Mouse (Mus musculus) liver, embryonic 13.5 days (tissue): ENCODE data around the gene Rnf114. TPM values are rescaled to one million over a fixed set of nuclear protein-coding genes. Genes with fewer than 3 reads are reported as not detected.

ENCODE experiments used
- ATAC-seq: fragments of 200-750 bp; cut with Nextera tagmentation; 2 replicates; pipeline ENCODE4 v1.8.0; 2017; ENCODE audit warnings: low read depth, mild to moderate bottlenecking, moderate number of reproducible peaks, moderate library complexity
- DNase-seq: peaks from one replicate; pipeline ENCODE4 v3.0.0; 2022
- H3K27ac ChIP-seq: fragments of 300-500 bp; sonication (generic); 2 replicates; pipeline ENCODE4 v1.5.1; 2015; ENCODE audit warnings: moderate library complexity, mild to moderate bottlenecking, inconsistent platforms
- H3K27me3 ChIP-seq: fragments of 300-500 bp; sonication (generic); 2 replicates; pipeline ENCODE4 v1.6.1; 2015; ENCODE audit warnings: mild to moderate bottlenecking, inconsistent platforms
- H3K36me3 ChIP-seq: fragments of 300-500 bp; sonication (generic); 2 replicates; pipeline ENCODE4 v1.6.1; 2015; ENCODE audit warnings: mild to moderate bottlenecking, inconsistent platforms
- H3K4me1 ChIP-seq: fragments of 300-500 bp; sonication (generic); replicated peaks from 2 replicates; pipeline ENCODE4 v1.6.1; 2015; ENCODE audit warnings: inconsistent platforms
- H3K4me2 ChIP-seq: fragments of 300-500 bp; sonication (generic); 2 replicates; pipeline ENCODE4 v1.6.1; 2015; ENCODE audit warnings: inconsistent platforms, mild to moderate bottlenecking, moderate library complexity
- H3K4me3 ChIP-seq: fragments of 300-500 bp; sonication (generic); replicated peaks from 2 replicates; pipeline ENCODE4 v1.5.1; 2015; ENCODE audit warnings: mild to moderate bottlenecking, inconsistent platforms
- H3K9ac ChIP-seq: fragments of 300-500 bp; sonication (generic); 2 replicates; pipeline ENCODE4 v1.6.1; 2015; ENCODE audit warnings: mild to moderate bottlenecking, inconsistent platforms
- H3K9me3 ChIP-seq: fragments of 300-500 bp; sonication (generic); replicated peaks from 2 replicates; pipeline ENCODE4 v1.6.1; 2016; ENCODE audit warnings: inconsistent platforms
- WGBS: fragments of 180-500 bp; shearing (Covaris S2); methylation state at CpG from one replicate; pipeline ENCODE4 v1.1.7; 2015; ENCODE audit not compliant: insufficient replicate concordance; 5-methylcytosine and 5-hydroxymethylcytosine counted together
- polyA plus RNA-seq: library from polyadenylated mRNA; unstranded; fragments of >200 nt; fragmentation: Nextera tagmentation; extraction: Ambion mirVana; gene quantifications from 2 replicates; pipeline ENCODE4 v1.2.1, GENCODE M21; 2015

The Rnf114 gene
- polyA plus RNA-seq, 1 experiment from 2014 or later: 32.5 TPM

- Histone ChIP-seq H3K9me3 (no peaks in the 10 kb centered on the region), H3K27ac (peak overlapping the region; percentile 43), H3K27me3 (no peaks in the 10 kb centered on the region), H3K9ac (no peak overlapping the region), H3K4me3 (no peak overlapping the region), H3K4me2 (no peak overlapping the region), H3K36me3 (peaks cover 48% of the 10 kb centered on the region), H3K4me1 (peaks cover 15% of the 10 kb centered on the region)
- DNase-seq (no peak), ATAC-seq (peak; percentile 15; the same call in 1 of the 2 replicates)
- 55% methylated on average over 7 of the region's 7 CpGs for WGBS
These were observed 16.2 kb upstream of the Rnf114 start for GRCm38 (mm10) chr2:167476200-167476688.

GRCm38 (mm10) chr2:167476762-167477161 lies 15.7 kb upstream of the Rnf114 start:
- no peak overlapping the region for H3K4me2 ChIP-seq
- no peak overlapping the region for H3K9ac ChIP-seq
- DNase-seq (no peak), ATAC-seq (0 out of 2 replicates have a peak, but pooled peaks have one; percentile 6)
- WGBS: 53% methylated on average over 4 of the region's 4 CpGs
- peaks cover 42% of the 10 kb centered on the region for H3K36me3 ChIP-seq
- peak overlapping the region; percentile 43 for H3K27ac ChIP-seq
- H3K4me1 ChIP-seq: peaks cover 15% of the 10 kb centered on the region
- no peaks in the 10 kb centered on the region for H3K9me3 ChIP-seq
- no peaks in the 10 kb centered on the region for H3K27me3 ChIP-seq
- H3K4me3 ChIP-seq: no peak overlapping the region

- no peak for DNase-seq
- no peak overlapping the region for H3K27ac ChIP-seq
- H3K9ac ChIP-seq: no peak overlapping the region
- no peak for ATAC-seq
- H3K36me3 ChIP-seq: peaks cover 43% of the 10 kb centered on the region
- no peaks in the 10 kb centered on the region for H3K9me3 ChIP-seq
- H3K4me3 ChIP-seq: no peak overlapping the region
- no peak overlapping the region for H3K4me2 ChIP-seq
- 45% methylated on average over 2 of the region's 2 CpGs for WGBS
- H3K27me3 ChIP-seq: no peaks in the 10 kb centered on the region
- peaks cover 15% of the 10 kb centered on the region for H3K4me1 ChIP-seq
These were observed 14.3 kb upstream of the Rnf114 start for GRCm38 (mm10) chr2:167478128-167478527.

- no peak overlapping the region for H3K27ac ChIP-seq
- no peaks in the 10 kb centered on the region for H3K27me3 ChIP-seq
- no peak for ATAC-seq
- H3K4me1 ChIP-seq: peaks cover 15% of the 10 kb centered on the region
- H3K36me3 ChIP-seq: peaks cover 43% of the 10 kb centered on the region
- no peak overlapping the region for H3K9ac ChIP-seq
- no peak for DNase-seq
- no peaks in the 10 kb centered on the region for H3K9me3 ChIP-seq
- H3K4me3 ChIP-seq: no peak overlapping the region
- 77% methylated on average over 1 of the region's 1 CpGs for WGBS
- no peak overlapping the region for H3K4me2 ChIP-seq
These were observed 12.9 kb upstream of the Rnf114 start for GRCm38 (mm10) chr2:167479501-167479900.

GRCm38 (mm10) chr2:167482681-167483080 lies 9.8 kb upstream of the Rnf114 start:
- DNase-seq: no peak
- Histone ChIP-seq H3K27me3 (no peaks in the 10 kb centered on the region), H3K4me2 (no peak overlapping the region), H3K36me3 (peaks cover 56% of the 10 kb centered on the region), H3K27ac (no peak overlapping the region), H3K4me1 (peaks cover 21% of the 10 kb centered on the region), H3K9ac (no peak overlapping the region), H3K4me3 (no peak overlapping the region), H3K9me3 (no peaks in the 10 kb centered on the region)
- WGBS: 77% methylated on average over 4 of the region's 4 CpGs
- ATAC-seq: no peak

- Histone ChIP-seq H3K27me3 (no peaks in the 10 kb centered on the region), H3K4me1 (peaks cover 22% of the 10 kb centered on the region), H3K4me3 (no peak overlapping the region), H3K4me2 (no peak overlapping the region), H3K9ac (no peak overlapping the region), H3K36me3 (peaks cover 59% of the 10 kb centered on the region), H3K27ac (no peak overlapping the region), H3K9me3 (no peaks in the 10 kb centered on the region)
- WGBS: 88% methylated on average over 27 of the region's 27 CpGs
- DNase-seq: no peak
- no peak for ATAC-seq
These were observed 9.2 kb upstream of the Rnf114 start for GRCm38 (mm10) chr2:167483081-167483826.

GRCm38 (mm10) chr2:167483827-167484410 lies 8.5 kb upstream of the Rnf114 start:
- Histone ChIP-seq H3K9ac (no peak overlapping the region), H3K27me3 (no peaks in the 10 kb centered on the region), H3K9me3 (no peaks in the 10 kb centered on the region), H3K36me3 (peaks cover 66% of the 10 kb centered on the region), H3K4me1 (peaks cover 25% of the 10 kb centered on the region), H3K4me3 (no peak overlapping the region), H3K27ac (no peak overlapping the region), H3K4me2 (no peak overlapping the region)
- DNase-seq: no peak
- 89% methylated on average over 24 of the region's 24 CpGs for WGBS
- ATAC-seq: no peak

GRCm38 (mm10) chr2:167484932-167485331 lies 7.5 kb upstream of the Rnf114 start:
- Histone ChIP-seq H3K9ac (no peak overlapping the region), H3K27ac (no peak overlapping the region), H3K4me3 (no peak overlapping the region), H3K4me1 (peaks cover 25% of the 10 kb centered on the region), H3K4me2 (no peak overlapping the region), H3K27me3 (no peaks in the 10 kb centered on the region), H3K36me3 (peaks cover 69% of the 10 kb centered on the region), H3K9me3 (no peaks in the 10 kb centered on the region)
- WGBS: 89% methylated on average over 11 of the region's 11 CpGs
- no peak for ATAC-seq
- no peak for DNase-seq

- ATAC-seq (0 out of 2 replicates have a peak, but pooled peaks have one; percentile 14), DNase-seq (no peak)
- H3K9ac ChIP-seq: no peak overlapping the region
- H3K27ac ChIP-seq: no peak overlapping the region
- no peak overlapping the region for H3K4me2 ChIP-seq
- peaks cover 66% of the 10 kb centered on the region for H3K36me3 ChIP-seq
- H3K27me3 ChIP-seq: no peaks in the 10 kb centered on the region
- WGBS: 80% methylated on average over 7 of the region's 7 CpGs
- H3K4me3 ChIP-seq: no peak overlapping the region
- H3K9me3 ChIP-seq: no peaks in the 10 kb centered on the region
- H3K4me1 ChIP-seq: peaks cover 32% of the 10 kb centered on the region
These were observed 6.7 kb upstream of the Rnf114 start for GRCm38 (mm10) chr2:167485501-167486377.

- peaks cover 40% of the 10 kb centered on the region for H3K4me1 ChIP-seq
- no peak overlapping the region for H3K4me3 ChIP-seq
- H3K9ac ChIP-seq: no peak overlapping the region
- 87% methylated on average over 4 of the region's 4 CpGs for WGBS
- H3K27me3 ChIP-seq: no peaks in the 10 kb centered on the region
- peaks cover 61% of the 10 kb centered on the region for H3K36me3 ChIP-seq
- no peak for ATAC-seq
- no peaks in the 10 kb centered on the region for H3K9me3 ChIP-seq
- H3K4me2 ChIP-seq: no peak overlapping the region
- no peak for DNase-seq
- no peak overlapping the region for H3K27ac ChIP-seq
These were observed 5.9 kb upstream of the Rnf114 start for GRCm38 (mm10) chr2:167486573-167486972.

GRCm38 (mm10) chr2:167487551-167487950 lies 4.9 kb upstream of the Rnf114 start:
- no peak overlapping the region for H3K27ac ChIP-seq
- no peak overlapping the region for H3K4me2 ChIP-seq
- no peaks in the 10 kb centered on the region for H3K9me3 ChIP-seq
- peaks cover 46% of the 10 kb centered on the region for H3K4me1 ChIP-seq
- 86% methylated on average over 6 of the region's 6 CpGs for WGBS
- DNase-seq (no peak), ATAC-seq (no peak)
- H3K4me3 ChIP-seq: no peak overlapping the region
- peaks cover 53% of the 10 kb centered on the region for H3K36me3 ChIP-seq
- no peaks in the 10 kb centered on the region for H3K27me3 ChIP-seq
- H3K9ac ChIP-seq: no peak overlapping the region
